Mouse (Mus musculus): Measurements from ENCODE around the gene Chst10.

DNA sequence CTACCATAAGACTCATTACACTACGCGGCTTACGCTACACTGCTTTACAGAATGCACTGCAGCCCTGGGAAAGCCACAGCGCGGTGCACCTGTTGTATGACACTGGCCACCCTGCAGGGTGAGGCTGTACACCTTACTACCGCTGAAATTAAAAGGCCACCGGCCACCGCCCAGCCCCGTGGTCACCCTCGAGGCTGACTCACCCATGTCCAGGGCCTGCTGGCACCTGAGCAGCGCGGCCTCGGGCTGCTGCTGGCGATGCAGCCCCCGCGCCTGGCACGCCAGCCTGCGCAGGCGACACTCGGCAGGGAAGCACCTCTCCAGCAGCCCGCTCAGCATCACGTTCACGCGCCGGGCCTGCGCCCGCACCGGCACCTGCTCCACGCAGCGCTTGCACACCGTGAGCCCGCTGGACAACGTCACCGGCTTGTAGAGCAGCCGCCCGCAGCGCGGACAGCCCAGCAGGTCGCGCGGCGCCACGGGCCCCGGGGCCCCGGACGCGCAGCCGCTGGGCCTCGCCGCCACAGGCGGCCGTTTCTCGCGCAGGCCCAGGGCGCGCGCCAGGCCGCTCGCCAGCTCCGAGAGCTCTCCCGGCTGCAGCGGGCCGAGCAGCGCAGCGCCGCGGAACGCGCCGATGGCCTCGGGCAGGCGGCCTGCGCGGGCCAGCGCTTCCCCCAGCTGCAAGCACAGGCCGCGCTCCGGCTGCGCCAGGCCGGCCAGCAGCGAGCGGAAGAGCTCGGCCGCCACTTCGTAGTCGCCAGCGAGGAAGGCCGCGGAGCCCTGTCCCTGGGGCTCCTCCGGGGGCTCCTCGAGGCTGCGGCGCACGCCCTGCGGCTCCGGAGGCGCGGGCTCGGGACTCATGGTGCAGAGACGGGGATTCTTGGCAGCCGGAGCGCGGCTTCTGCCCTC, 62.1 kb downstream of the Chst10 start:
- TF ChIP-seq CTCF (IDR thresholded peaks at IDR 0.05; ENCODE audit: low read depth) (no peak), EP300 (IDR thresholded peaks at IDR 0.05; ENCODE audit: low read depth) (no peak)

Measured in liver, embryonic 14.5 days (tissue).